Mouse (Mus musculus) forebrain, embryonic 15.5 days (tissue): ENCODE measurements around the gene Mrm3. TPM values are rescaled to one million over a fixed set of nuclear protein-coding genes. Genes with fewer than 3 reads are reported as not detected.

Experiments used
- ATAC-seq: fragments of 200-750 bp; cut with Nextera tagmentation; replicated peaks from 2 replicates; pipeline ENCODE4 v1.8.0; 2017; ENCODE audit warnings: mild to moderate bottlenecking, moderate TSS enrichment, moderate library complexity
- H3K27ac ChIP-seq: fragments of 300-500 bp; sonication (generic); replicated peaks from 2 replicates; pipeline ENCODE4 v1.5.1; 2015; ENCODE audit warnings: mild to moderate bottlenecking, inconsistent platforms
- H3K27me3 ChIP-seq: fragments of 300-500 bp; sonication (generic); 2 replicates; pipeline ENCODE4 v1.6.1; 2015; ENCODE audit warnings: inconsistent platforms
- H3K36me3 ChIP-seq: fragments of 300-500 bp; sonication (generic); 2 replicates; pipeline ENCODE4 v1.6.1; 2015; ENCODE audit warnings: mild to moderate bottlenecking, inconsistent platforms
- H3K4me1 ChIP-seq: fragments of 300-500 bp; sonication (generic); 2 replicates; pipeline ENCODE4 v1.6.1; 2015; ENCODE audit warnings: inconsistent platforms
- H3K4me2 ChIP-seq: fragments of 300-500 bp; sonication (generic); replicated peaks from 2 replicates; pipeline ENCODE4 v1.6.1; 2015; ENCODE audit warnings: mild to moderate bottlenecking, inconsistent platforms
- H3K4me3 ChIP-seq: fragments of 300-500 bp; sonication (generic); 2 replicates; pipeline ENCODE4 v1.5.1; 2015; ENCODE audit warnings: mild to moderate bottlenecking, inconsistent platforms
- H3K9ac ChIP-seq: fragments of 300-500 bp; sonication (generic); replicated peaks from 2 replicates; pipeline ENCODE4 v1.6.1; 2015; ENCODE audit warnings: mild to moderate bottlenecking, inconsistent platforms
- H3K9me3 ChIP-seq: fragments of 300-500 bp; sonication (generic); 2 replicates; pipeline ENCODE4 v1.6.1; 2016; ENCODE audit warnings: inconsistent platforms
- WGBS: fragments of 180-500 bp; shearing (Covaris S2); methylation state at CpG from one replicate; pipeline ENCODE4 v1.1.7; 2015; ENCODE audit warnings: mixed read lengths; 5-methylcytosine and 5-hydroxymethylcytosine counted together
- polyA plus RNA-seq: library from polyadenylated mRNA; unstranded; fragments of >200 nt; fragmentation: Nextera tagmentation; extraction: Ambion mirVana; gene quantifications from 2 replicates; pipeline ENCODE4 v1.2.1, GENCODE M21; 2015

The Mrm3 gene
- polyA plus RNA-seq, 1 experiment from 2014 or later: 20.2 TPM

DNA sequence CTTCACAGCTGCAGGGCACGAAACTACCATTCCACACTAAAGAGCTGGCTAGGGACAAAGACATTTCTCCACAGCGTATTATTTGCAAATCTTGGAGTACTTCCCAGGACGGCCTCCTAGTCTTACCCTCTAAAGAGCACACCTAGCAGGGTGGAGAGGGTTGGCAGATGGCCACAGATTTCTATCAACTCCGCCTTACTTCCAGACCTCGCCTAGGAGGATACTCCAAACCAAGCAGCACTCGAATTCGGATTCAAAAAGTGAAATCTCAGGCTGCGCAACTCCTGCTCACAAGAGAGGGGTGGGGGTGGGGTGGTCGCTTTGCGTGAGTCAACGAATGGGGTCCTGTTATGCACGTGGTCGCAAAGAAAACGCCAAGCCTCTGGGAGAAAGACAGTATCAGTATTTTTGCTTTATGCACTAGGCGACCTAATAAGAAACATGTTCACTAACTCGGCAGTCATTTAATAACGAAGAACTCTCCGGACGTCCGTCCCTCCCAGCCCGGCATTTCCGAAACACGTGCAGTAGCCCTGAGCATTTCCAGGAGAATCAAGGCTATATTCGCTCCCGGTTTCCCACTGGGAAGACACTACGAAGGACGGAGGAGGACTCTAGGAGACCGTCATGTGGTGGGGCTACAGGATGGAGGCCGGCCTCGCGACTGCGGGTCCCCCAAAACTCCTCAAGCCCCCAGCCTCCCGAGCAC, 26.7 kb upstream of the Mrm3 start:
- H3K9me3 ChIP-seq: no peaks in the 10 kb centered on the region
- H3K27me3 ChIP-seq: no peaks in the 10 kb centered on the region
- H3K4me3 ChIP-seq: peak overlapping the region; percentile 88
- WGBS: 1% methylated on average over 33 of the region's 33 CpGs
- peak overlapping the region; percentile 91 for H3K27ac ChIP-seq
- peak overlapping the region; percentile 69 for H3K4me2 ChIP-seq
- H3K9ac ChIP-seq: peak overlapping the region; percentile 89
- peak; percentile 38 for ATAC-seq
- H3K4me1 ChIP-seq: peaks cover 7% of the 10 kb centered on the region
- H3K36me3 ChIP-seq: peaks cover 28% of the 10 kb centered on the region

- Histone ChIP-seq H3K4me3 (peak within 1 kb of the TSS; percentile 88), H3K4me2 (peak within 1 kb of the TSS; percentile 69), H3K9me3 (no peaks in the 10 kb centered on the region), H3K4me1 (peaks cover 7% of the 10 kb centered on the region), H3K9ac (peak within 1 kb of the TSS; percentile 89), H3K27ac (peak within 1 kb of the TSS; percentile 91), H3K36me3 (peaks cover 32% of the 10 kb centered on the region), H3K27me3 (no peaks in the 10 kb centered on the region)
- under 1% methylated on average over 35 of the region's 35 CpGs for WGBS
- peak; percentile 99 for ATAC-seq
These were observed 26.1 kb upstream of the Mrm3 start, which contains the start of the genes Dbil5 and Gemin4 for GRCm38 (mm10) chr11:76217390-76217800. Gene Dbil5 (plus strand): TSS chr11:76217608. Gene Gemin4 (minus strand): TSS chr11:76217664.

DNA sequence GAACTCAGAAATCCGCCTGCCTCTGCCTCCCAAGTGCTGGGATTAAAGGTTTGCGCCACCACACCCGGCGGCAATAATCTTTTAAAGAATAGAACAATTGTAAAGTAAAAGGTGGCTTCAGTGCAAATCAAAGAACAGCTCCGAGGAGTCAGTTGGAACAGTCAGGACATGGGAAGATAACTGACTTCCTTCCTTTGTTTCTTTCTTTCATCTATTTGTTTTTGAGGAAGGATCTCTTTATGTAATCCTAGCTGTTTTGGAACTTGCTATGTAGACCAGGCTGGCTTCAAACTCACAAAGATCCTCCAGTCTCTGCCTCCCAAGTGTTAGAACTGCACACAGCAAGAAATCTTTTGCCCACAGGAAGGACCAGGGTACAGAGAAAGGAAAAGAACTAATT, 18.9 kb upstream of the Mrm3 start:
- no peak overlapping the region for H3K4me2 ChIP-seq
- no peaks in the 10 kb centered on the region for H3K27me3 ChIP-seq
- no peaks in the 10 kb centered on the region for H3K9me3 ChIP-seq
- H3K4me1 ChIP-seq: no peaks in the 10 kb centered on the region
- 93% methylated on average over 5 of the region's 5 CpGs for whole genome bisulfite sequencing
- no peak overlapping the region for H3K9ac ChIP-seq
- no peak overlapping the region for H3K4me3 ChIP-seq
- no peak overlapping the region for H3K27ac ChIP-seq
- no peak for ATAC-seq
- peaks cover 52% of the 10 kb centered on the region; the same call in 1 of the 2 replicates for H3K36me3 ChIP-seq

DNA sequence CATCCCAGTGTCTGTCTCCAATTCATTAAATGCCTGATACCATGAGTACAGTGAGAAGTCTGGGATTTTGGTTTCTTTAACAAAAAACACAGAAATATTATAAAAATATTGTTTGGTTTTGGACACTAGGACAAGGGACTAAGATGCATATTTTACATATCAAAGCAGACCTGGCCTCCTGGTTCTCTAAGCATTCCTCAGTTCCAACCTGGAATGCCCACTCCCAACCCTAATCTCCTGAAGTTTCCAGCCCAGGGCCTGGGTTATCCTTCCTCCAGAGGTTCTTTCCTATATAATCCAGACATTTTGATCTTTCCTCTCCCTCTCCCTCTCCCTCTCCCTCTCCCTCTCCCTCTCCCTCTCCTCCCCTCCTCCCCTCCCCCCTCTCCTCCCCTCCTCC, 18.5 kb upstream of the Mrm3 start:
- H3K4me1 ChIP-seq: no peaks in the 10 kb centered on the region
- ATAC-seq: no peak
- peaks cover 52% of the 10 kb centered on the region; the same call in 1 of the 2 replicates for H3K36me3 ChIP-seq
- H3K4me3 ChIP-seq: no peak overlapping the region
- H3K27me3 ChIP-seq: no peaks in the 10 kb centered on the region
- H3K9ac ChIP-seq: no peak overlapping the region
- H3K27ac ChIP-seq: no peak overlapping the region
- H3K4me2 ChIP-seq: no peak overlapping the region
- H3K9me3 ChIP-seq: no peaks in the 10 kb centered on the region

DNA sequence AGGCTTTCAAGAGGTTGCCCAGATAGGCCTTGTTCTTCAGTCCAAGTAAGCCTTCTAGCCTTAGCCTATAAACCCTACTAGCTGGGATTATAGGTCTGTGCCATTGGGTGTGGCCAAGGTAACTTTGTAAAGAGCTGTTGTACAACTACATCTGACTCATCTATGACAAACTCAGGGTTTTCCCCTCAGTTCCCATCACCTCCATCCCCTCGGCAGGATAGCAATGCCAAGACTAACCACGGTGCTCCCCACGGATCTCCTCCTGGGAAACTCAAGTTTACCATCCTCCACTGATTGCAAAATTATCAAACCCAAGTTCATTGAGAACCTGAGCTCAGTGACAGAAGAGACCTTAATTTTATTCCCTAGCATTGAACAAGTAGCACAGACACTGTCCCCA, 7.4 kb upstream of the Mrm3 start:
- 90% methylated on average over 3 of the region's 3 CpGs for WGBS
- H3K27me3 ChIP-seq: no peaks in the 10 kb centered on the region
- peaks cover 68% of the 10 kb centered on the region for H3K36me3 ChIP-seq
- no peak overlapping the region for H3K27ac ChIP-seq
- H3K4me2 ChIP-seq: no peak overlapping the region
- no peak for ATAC-seq
- H3K4me3 ChIP-seq: no peak overlapping the region
- H3K4me1 ChIP-seq: no peaks in the 10 kb centered on the region
- H3K9ac ChIP-seq: no peak overlapping the region
- H3K9me3 ChIP-seq: no peaks in the 10 kb centered on the region

- Histone ChIP-seq H3K9me3 (no peaks in the 10 kb centered on the region), H3K4me1 (peaks cover 19% of the 10 kb centered on the region), H3K4me3 (no peak overlapping the region), H3K36me3 (peaks cover 38% of the 10 kb centered on the region), H3K4me2 (no peak overlapping the region), H3K9ac (no peak overlapping the region), H3K27me3 (no peaks in the 10 kb centered on the region), H3K27ac (no peak overlapping the region)
- WGBS: 94% methylated on average over 2 of the region's 2 CpGs
- ATAC-seq: no peak
These were observed 3.8 kb upstream of the Mrm3 start for GRCm38 (mm10) chr11:76239750-76240149.

GRCm38 (mm10) chr11:76243811-76244546, 464 bp downstream of the Mrm3 start:
- no peak for ATAC-seq

GRCm38 (mm10) chr11:76246439-76246838, 2.9 kb downstream of the Mrm3 start:
- H3K4me3 ChIP-seq: no peak overlapping the region
- H3K27me3 ChIP-seq: no peaks in the 10 kb centered on the region
- H3K9me3 ChIP-seq: no peaks in the 10 kb centered on the region
- H3K9ac ChIP-seq: no peak overlapping the region
- peaks cover 25% of the 10 kb centered on the region for H3K4me1 ChIP-seq
- H3K27ac ChIP-seq: no peak overlapping the region
- ATAC-seq: no peak
- no peak overlapping the region for H3K4me2 ChIP-seq
- H3K36me3 ChIP-seq: peaks cover 20% of the 10 kb centered on the region

More at GRCm38 (mm10) chr11:76243811-76244546, 464 bp downstream of the Mrm3 start:
- Histone ChIP-seq H3K36me3 (peaks cover 18% of the 10 kb centered on the region), H3K9ac (peak overlapping the region; percentile 93), H3K27me3 (no peaks in the 10 kb centered on the region), H3K4me3 (peak overlapping the region; percentile 73), H3K4me1 (peaks cover 25% of the 10 kb centered on the region), H3K4me2 (peak overlapping the region; percentile 92), H3K27ac (peak overlapping the region; percentile 87; the same call in 1 of the 2 replicates), H3K9me3 (no peaks in the 10 kb centered on the region)
- WGBS: 2% methylated on average over 34 of the region's 34 CpGs

- no peaks in the 10 kb centered on the region for H3K9me3 ChIP-seq
- peaks cover 26% of the 10 kb centered on the region for H3K4me1 ChIP-seq
- WGBS: 55% methylated on average over 2 of the region's 2 CpGs
- no peak overlapping the region for H3K27ac ChIP-seq
- ATAC-seq: no peak
- no peak overlapping the region for H3K4me3 ChIP-seq
- H3K4me2 ChIP-seq: no peak overlapping the region
- peaks cover 20% of the 10 kb centered on the region for H3K36me3 ChIP-seq
- H3K27me3 ChIP-seq: no peaks in the 10 kb centered on the region
- no peak overlapping the region for H3K9ac ChIP-seq
These were observed 3.7 kb downstream of the Mrm3 start for GRCm38 (mm10) chr11:76247239-76247638.

DNA sequence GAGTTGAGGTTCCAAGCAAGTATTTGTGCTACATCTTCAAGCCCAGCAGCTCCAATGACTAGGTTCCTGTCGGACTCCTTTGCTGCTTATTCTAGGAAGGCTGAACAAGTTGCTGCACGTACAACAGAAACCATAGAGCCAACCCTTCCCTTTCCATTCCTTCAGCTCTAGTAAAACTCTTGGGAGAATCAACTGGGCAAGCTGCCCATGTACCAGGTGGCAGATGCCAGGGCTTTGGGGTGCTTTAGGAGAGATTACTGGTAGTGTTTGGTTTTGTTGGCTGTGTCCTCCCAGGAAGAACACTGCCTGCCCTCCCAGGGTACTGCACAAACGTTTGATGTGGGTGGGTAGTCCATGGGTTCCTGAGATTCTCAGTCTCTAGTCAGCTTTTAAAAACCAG, 8.5 kb downstream of the Mrm3 start:
- 52% methylated on average over 3 of the region's 3 CpGs for WGBS
- H3K36me3 ChIP-seq: peaks cover 20% of the 10 kb centered on the region
- no peak for ATAC-seq
- no peak overlapping the region for H3K4me2 ChIP-seq
- H3K27me3 ChIP-seq: no peaks in the 10 kb centered on the region
- peaks cover 15% of the 10 kb centered on the region for H3K4me1 ChIP-seq
- no peak overlapping the region for H3K9ac ChIP-seq
- no peaks in the 10 kb centered on the region for H3K9me3 ChIP-seq
- no peak overlapping the region for H3K4me3 ChIP-seq
- H3K27ac ChIP-seq: no peak overlapping the region

DNA sequence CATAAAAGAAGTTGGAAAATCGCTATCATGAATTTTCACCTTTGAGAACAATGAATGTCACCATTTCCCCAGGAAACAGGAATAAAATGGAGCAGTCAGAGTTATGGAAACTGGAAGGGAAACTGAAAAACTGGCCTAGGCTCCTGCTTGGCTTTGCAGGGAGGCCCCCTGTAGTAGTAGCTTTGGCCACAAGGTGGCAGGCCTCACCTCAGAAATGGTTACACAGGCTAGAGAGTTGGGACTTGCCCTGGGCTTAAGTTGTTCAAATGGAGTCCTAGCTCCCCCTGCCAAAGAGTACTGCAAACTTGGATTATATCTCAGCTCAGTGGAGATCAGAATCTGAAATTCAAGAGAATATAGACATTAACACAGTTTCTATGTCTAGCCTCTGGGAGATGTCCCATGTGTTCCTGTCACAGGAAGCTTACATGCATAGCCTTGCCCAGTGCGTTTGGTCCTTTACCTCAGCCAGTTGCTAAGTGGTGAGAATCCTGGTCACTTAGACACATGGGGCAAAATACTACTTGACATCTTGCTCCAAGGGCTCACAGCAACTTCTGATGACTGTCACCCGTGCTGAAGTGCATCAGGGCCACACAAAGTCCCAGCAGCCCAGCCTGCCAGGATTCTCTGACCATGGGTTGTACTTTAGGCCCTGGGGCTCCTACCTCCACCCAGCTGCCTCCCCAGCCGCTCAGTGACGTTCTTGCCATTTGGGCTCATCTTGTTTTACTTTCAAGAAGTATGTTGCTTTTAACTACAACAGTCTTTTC, 9.8 kb downstream of the Mrm3 start:
- 50% methylated on average over 5 of the region's 5 CpGs for WGBS
- Histone ChIP-seq H3K27ac (no peak overlapping the region), H3K27me3 (no peaks in the 10 kb centered on the region), H3K36me3 (peaks cover 18% of the 10 kb centered on the region), H3K9ac (no peak overlapping the region), H3K4me1 (peaks cover 15% of the 10 kb centered on the region), H3K9me3 (no peaks in the 10 kb centered on the region), H3K4me3 (no peak overlapping the region), H3K4me2 (no peak overlapping the region)
- ATAC-seq: peak; percentile 78

DNA sequence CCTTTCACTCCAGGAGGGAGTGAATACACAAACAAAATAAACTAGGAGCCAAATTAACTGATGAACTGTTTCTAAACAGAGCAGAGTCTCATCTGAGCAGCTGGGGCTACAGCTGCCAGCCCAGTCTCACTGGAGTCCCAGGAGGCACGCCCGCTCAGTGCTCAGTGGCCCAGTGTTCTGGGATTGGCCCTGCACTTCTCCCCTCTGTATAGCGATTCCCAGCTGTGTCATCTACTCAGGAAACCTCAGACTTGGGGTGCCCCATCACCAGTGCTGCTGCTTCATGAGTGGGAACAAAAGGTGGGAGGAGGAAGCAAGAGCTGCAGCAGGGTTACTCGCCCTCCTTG, 10.4 kb downstream of the Mrm3 start:
- no peak overlapping the region for H3K9ac ChIP-seq
- WGBS: 84% methylated on average over 4 of the region's 4 CpGs
- H3K4me2 ChIP-seq: no peak overlapping the region
- no peak overlapping the region for H3K4me3 ChIP-seq
- H3K27ac ChIP-seq: no peak overlapping the region
- H3K4me1 ChIP-seq: peaks cover 15% of the 10 kb centered on the region
- no peaks in the 10 kb centered on the region for H3K27me3 ChIP-seq
- 0 out of 2 replicates have a peak, but pooled peaks have one; percentile 28 for ATAC-seq
- H3K9me3 ChIP-seq: no peaks in the 10 kb centered on the region
- H3K36me3 ChIP-seq: peaks cover 15% of the 10 kb centered on the region
